Mouse (Mus musculus) liver, embryonic 15.5 days (tissue): ENCODE data around the gene Nrg3. TPM values are rescaled to one million over a fixed set of nuclear protein-coding genes. Genes with fewer than 3 reads are reported as not detected.
"Not testable (repeated sequence)": the region's sequence is repeated elsewhere in the genome, so short reads cannot be mapped to it uniquely, and the experiment has no call there.

ENCODE experiments used
- ATAC-seq: fragments of 200-750 bp; cut with Nextera tagmentation; 2 replicates; pipeline ENCODE4 v1.8.0; 2017; ENCODE audit warnings: moderate number of reproducible peaks, mild to moderate bottlenecking, moderate library complexity; ENCODE audit not compliant: insufficient read depth
- H3K27ac ChIP-seq: fragments of 300-500 bp; sonication (generic); replicated peaks from 2 replicates; pipeline ENCODE4 v1.5.1; 2015; ENCODE audit warnings: mild to moderate bottlenecking, inconsistent platforms
- H3K27me3 ChIP-seq: fragments of 300-500 bp; sonication (generic); 2 replicates; pipeline ENCODE4 v1.6.1; 2015; ENCODE audit warnings: mild to moderate bottlenecking, inconsistent platforms
- H3K36me3 ChIP-seq: fragments of 300-500 bp; sonication (generic); replicated peaks from 2 replicates; pipeline ENCODE4 v1.6.1; 2015; ENCODE audit warnings: moderate library complexity, mild to moderate bottlenecking, inconsistent platforms
- H3K4me1 ChIP-seq: fragments of 300-500 bp; sonication (generic); replicated peaks from 2 replicates; pipeline ENCODE4 v1.6.1; 2015; ENCODE audit warnings: inconsistent platforms
- H3K4me2 ChIP-seq: fragments of 300-500 bp; sonication (generic); 2 replicates; pipeline ENCODE4 v1.6.1; 2015; ENCODE audit warnings: moderate library complexity, mild to moderate bottlenecking, inconsistent platforms
- H3K4me3 ChIP-seq: fragments of 300-500 bp; sonication (generic); replicated peaks from 2 replicates; pipeline ENCODE4 v1.5.1; 2015; ENCODE audit warnings: mild to moderate bottlenecking, inconsistent platforms
- H3K9ac ChIP-seq: fragments of 300-500 bp; sonication (generic); 2 replicates; pipeline ENCODE4 v1.6.1; 2015; ENCODE audit warnings: moderate library complexity, mild to moderate bottlenecking, inconsistent platforms
- H3K9me3 ChIP-seq: fragments of 300-500 bp; sonication (generic); replicated peaks from 2 replicates; pipeline ENCODE4 v1.6.1; 2016; ENCODE audit warnings: inconsistent platforms
- WGBS: fragments of 180-500 bp; shearing (Covaris S2); methylation state at CpG from one replicate; pipeline ENCODE4 v1.1.7; 2015; ENCODE audit warnings: mixed read lengths; ENCODE audit not compliant: insufficient replicate concordance; 5-methylcytosine and 5-hydroxymethylcytosine counted together
- polyA plus RNA-seq: library from polyadenylated mRNA; unstranded; fragments of >200 nt; fragmentation: Nextera tagmentation; extraction: Ambion mirVana; gene quantifications from 2 replicates; pipeline ENCODE4 v1.2.1, GENCODE M21; 2015

The Nrg3 gene
- polyA plus RNA-seq, 1 experiment from 2014 or later: not detected

- H3K36me3 ChIP-seq: no peaks in the 10 kb centered on the region
- H3K27me3 ChIP-seq: no peaks in the 10 kb centered on the region
- no peak overlapping the region for H3K9ac ChIP-seq
- ATAC-seq: no peak
- H3K4me3 ChIP-seq: no peak overlapping the region
- H3K4me2 ChIP-seq: no peak overlapping the region
- H3K9me3 ChIP-seq: no peaks in the 10 kb centered on the region
- 66% methylated on average over 2 of the region's 2 CpGs for WGBS
- no peak overlapping the region for H3K27ac ChIP-seq
- H3K4me1 ChIP-seq: no peaks in the 10 kb centered on the region
Measured at GRCm38 (mm10) chr14:39173709-39174108, 299.2 kb downstream of the Nrg3 start.

GRCm38 (mm10) chr14:39160140-39160539, 312.7 kb downstream of the Nrg3 start:
- H3K27me3 ChIP-seq: no peaks in the 10 kb centered on the region
- H3K27ac ChIP-seq: no peak overlapping the region
- H3K4me1 ChIP-seq: no peaks in the 10 kb centered on the region
- no peak overlapping the region for H3K4me2 ChIP-seq
- no peak overlapping the region for H3K4me3 ChIP-seq
- H3K9me3 ChIP-seq: no peaks in the 10 kb centered on the region
- H3K36me3 ChIP-seq: no peaks in the 10 kb centered on the region
- 42% methylated on average over 3 of the region's 3 CpGs for WGBS
- H3K9ac ChIP-seq: no peak overlapping the region
- no peak for ATAC-seq

GRCm38 (mm10) chr14:39155462-39155861, 317.4 kb downstream of the Nrg3 start:
- no peaks in the 10 kb centered on the region for H3K9me3 ChIP-seq
- H3K4me1 ChIP-seq: no peaks in the 10 kb centered on the region
- H3K4me2 ChIP-seq: no peak overlapping the region
- H3K27ac ChIP-seq: no peak overlapping the region
- no peak overlapping the region for H3K4me3 ChIP-seq
- no peak overlapping the region for H3K9ac ChIP-seq
- no peak for ATAC-seq
- 19% methylated on average over 1 of the region's 1 CpGs for WGBS
- no peaks in the 10 kb centered on the region for H3K27me3 ChIP-seq
- no peaks in the 10 kb centered on the region for H3K36me3 ChIP-seq

- H3K27ac ChIP-seq: no peak overlapping the region
- no peaks in the 10 kb centered on the region for H3K4me1 ChIP-seq
- no peaks in the 10 kb centered on the region for H3K9me3 ChIP-seq
- ATAC-seq: no peak
- no peak overlapping the region for H3K9ac ChIP-seq
- no peaks in the 10 kb centered on the region for H3K36me3 ChIP-seq
- 68% methylated on average over 2 of the region's 2 CpGs for WGBS
- H3K27me3 ChIP-seq: no peaks in the 10 kb centered on the region
- no peak overlapping the region for H3K4me2 ChIP-seq
- H3K4me3 ChIP-seq: no peak overlapping the region
Measured at GRCm38 (mm10) chr14:39129766-39130165, 343.1 kb downstream of the Nrg3 start.

- 42% methylated on average over 3 of the region's 3 CpGs for WGBS
- H3K27ac ChIP-seq: no peak overlapping the region
Measured at GRCm38 (mm10) chr14:39117977-39118376, 354.9 kb downstream of the Nrg3 start.

GRCm38 (mm10) chr14:39116522-39117231, 356.2 kb downstream of the Nrg3 start:
- not testable (repeated sequence) for H3K36me3 ChIP-seq, H3K9ac ChIP-seq, H3K4me3 ChIP-seq, H3K27ac ChIP-seq, H3K4me2 ChIP-seq, H3K4me1 ChIP-seq, H3K9me3 ChIP-seq, ATAC-seq, H3K27me3 ChIP-seq
- 53% methylated on average over 3 of the region's 3 CpGs for WGBS

More at GRCm38 (mm10) chr14:39117977-39118376, 354.9 kb downstream of the Nrg3 start:
- H3K27me3 ChIP-seq: no peaks in the 10 kb centered on the region
- H3K36me3 ChIP-seq: no peaks in the 10 kb centered on the region
- H3K4me2 ChIP-seq: no peak overlapping the region
- ATAC-seq: no peak
- no peak overlapping the region for H3K9ac ChIP-seq
- no peaks in the 10 kb centered on the region for H3K9me3 ChIP-seq
- no peaks in the 10 kb centered on the region for H3K4me1 ChIP-seq
- H3K4me3 ChIP-seq: no peak overlapping the region

GRCm38 (mm10) chr14:39109566-39109965, 363.3 kb downstream of the Nrg3 start:
- Histone ChIP-seq H3K9ac (no peak overlapping the region), H3K9me3 (no peaks in the 10 kb centered on the region), H3K27ac (no peak overlapping the region), H3K4me3 (no peak overlapping the region), H3K4me1 (no peaks in the 10 kb centered on the region), H3K4me2 (no peak overlapping the region), H3K27me3 (no peaks in the 10 kb centered on the region), H3K36me3 (no peaks in the 10 kb centered on the region)
- 46% methylated on average over 3 of the region's 3 CpGs for WGBS
- no peak for ATAC-seq

GRCm38 (mm10) chr14:39106776-39107175, 366.1 kb downstream of the Nrg3 start:
- H3K4me2 ChIP-seq: no peak overlapping the region
- no peak overlapping the region for H3K27ac ChIP-seq
- H3K27me3 ChIP-seq: no peaks in the 10 kb centered on the region
- ATAC-seq: no peak
- H3K4me1 ChIP-seq: no peaks in the 10 kb centered on the region
- H3K36me3 ChIP-seq: no peaks in the 10 kb centered on the region
- no peaks in the 10 kb centered on the region for H3K9me3 ChIP-seq
- H3K9ac ChIP-seq: no peak overlapping the region
- no peak overlapping the region for H3K4me3 ChIP-seq
- 65% methylated on average over 3 of the region's 3 CpGs for WGBS

- H3K4me3 ChIP-seq: no peak overlapping the region
- ATAC-seq: no peak
- no peak overlapping the region for H3K4me2 ChIP-seq
- no peak overlapping the region for H3K27ac ChIP-seq
- no peaks in the 10 kb centered on the region for H3K4me1 ChIP-seq
- H3K9ac ChIP-seq: no peak overlapping the region
- no peaks in the 10 kb centered on the region for H3K27me3 ChIP-seq
- H3K36me3 ChIP-seq: no peaks in the 10 kb centered on the region
- 38% methylated on average over 1 of the region's 1 CpGs for WGBS
- H3K9me3 ChIP-seq: no peaks in the 10 kb centered on the region
Measured at GRCm38 (mm10) chr14:39095219-39095618, 377.7 kb downstream of the Nrg3 start.

- 33% methylated on average over 1 of the region's 1 CpGs for WGBS
- no peaks in the 10 kb centered on the region for H3K27me3 ChIP-seq
- ATAC-seq: no peak
- no peaks in the 10 kb centered on the region for H3K36me3 ChIP-seq
- no peaks in the 10 kb centered on the region for H3K4me1 ChIP-seq
- no peak overlapping the region for H3K27ac ChIP-seq
- no peak overlapping the region for H3K4me3 ChIP-seq
- H3K9me3 ChIP-seq: no peaks in the 10 kb centered on the region
- no peak overlapping the region for H3K4me2 ChIP-seq
- H3K9ac ChIP-seq: no peak overlapping the region
Measured at GRCm38 (mm10) chr14:39079461-39079860, 393.4 kb downstream of the Nrg3 start.

GRCm38 (mm10) chr14:39051542-39051941, 421.3 kb downstream of the Nrg3 start:
- H3K4me1 ChIP-seq: no peaks in the 10 kb centered on the region
- ATAC-seq: no peak
- H3K9ac ChIP-seq: no peak overlapping the region
- no peak overlapping the region for H3K4me2 ChIP-seq
- no peaks in the 10 kb centered on the region for H3K9me3 ChIP-seq
- no peak overlapping the region for H3K27ac ChIP-seq
- H3K36me3 ChIP-seq: no peaks in the 10 kb centered on the region
- no peak overlapping the region for H3K4me3 ChIP-seq
- no peaks in the 10 kb centered on the region for H3K27me3 ChIP-seq
- WGBS: 35% methylated on average over 2 of the region's 2 CpGs

- no peak for ATAC-seq
- H3K9ac ChIP-seq: no peak overlapping the region
- H3K27ac ChIP-seq: no peak overlapping the region
- no peaks in the 10 kb centered on the region for H3K36me3 ChIP-seq
- no peaks in the 10 kb centered on the region for H3K9me3 ChIP-seq
- H3K4me1 ChIP-seq: no peaks in the 10 kb centered on the region
- WGBS: 41% methylated on average over 2 of the region's 2 CpGs
- no peak overlapping the region for H3K4me2 ChIP-seq
- no peak overlapping the region for H3K4me3 ChIP-seq
- no peaks in the 10 kb centered on the region for H3K27me3 ChIP-seq
Measured at GRCm38 (mm10) chr14:39049021-39049420, 423.9 kb downstream of the Nrg3 start.
